7 mouse cellular contexts compared by ENCODE assay signal in genomic region chr2:25913247-25913646, GRCm38 (mm10). TPM values are rescaled to one million over a fixed set of nuclear protein-coding genes. Genes with fewer than 3 reads are reported as not detected.
DNase-seq lines count a peak whose midpoint lies in the region; ATAC-seq lines count a peak whose summit lies in the region.

No protein-coding gene starts in this region.

- no peaks in the 10 kb centered on the region for H3K36me3 ChIP-seq in embryonic facial prominence, embryonic 14.5 days (ENCODE audit: control insufficient read depth, insufficient read depth, low read length)

- no peak overlapping the region for H3K27ac ChIP-seq in embryonic facial prominence, embryonic 14.5 days (replicated peaks; ENCODE audit: low read depth, low read length)

- DNase-seq in left cerebral cortex, adult 18-20 months (ENCODE audit: low spot score in 2 of 2), result peak; percentile 37 to 50
- no peak for DNase-seq in left cerebral cortex, postnatal 4 days
- DNase-seq in Muller cell, postnatal 12 days (ENCODE audit: inconsistent ontology term), result peak; percentile 37
- DNase-seq in embryonic facial prominence, embryonic 14.5 days (ENCODE audit: low spot score), result peak; percentile 11
- DNase-seq in retina, postnatal 1 day, result peak; percentile 12
- DNase-seq in ovary, adult 18-20 months (ENCODE audit: low spot score), result no peak
- DNase-seq in liver, result no peak

- WGBS in embryonic facial prominence, embryonic 14.5 days, result 37% methylated on average over 2 of the region's 2 CpGs

- H3K4me3 ChIP-seq in embryonic facial prominence, embryonic 14.5 days (ENCODE audit: low read depth, low read length), result no peak overlapping the region

- no peaks in the 10 kb centered on the region for H3K27me3 ChIP-seq in embryonic facial prominence, embryonic 14.5 days (replicated peaks; ENCODE audit: control insufficient read depth, insufficient read depth, low read length)

- no peak overlapping the region for H3K9ac ChIP-seq in embryonic facial prominence, embryonic 14.5 days (ENCODE audit: low read depth, low read length)

- no peaks in the 10 kb centered on the region for H3K4me1 ChIP-seq in embryonic facial prominence, embryonic 14.5 days (ENCODE audit: control insufficient read depth, insufficient read depth, low read length)

- H3K9me3 ChIP-seq in embryonic facial prominence, embryonic 14.5 days (ENCODE audit: control insufficient read depth, low read length), result no peaks in the 10 kb centered on the region

- intact Hi-C loops in left cerebral cortex, postnatal 4 days (cut with DNase I), result no loop called here

- H3K4me2 ChIP-seq in embryonic facial prominence, embryonic 14.5 days (ENCODE audit: low read depth, low read length), result no peak overlapping the region

- no peak for ATAC-seq in embryonic facial prominence, embryonic 14.5 days (ENCODE audit: low read depth)

RNA-seq across cellular contexts. Expression of gene Kcnt1, which starts 49.7 kb away (rescaled TPM):
- total RNA-seq in left cerebral cortex, adult 18-20 months (2021), result 100 to 1,000 TPM; 118 to 130 TPM
- 10 to 100 TPM; 62.7 to 81.2 TPM for total RNA-seq in left cerebral cortex, postnatal 4 days (2021)
- polyA plus RNA-seq in embryonic facial prominence, embryonic 14.5 days (2014; fragmentation: Nextera tagmentation; extraction: Ambion mirVana), result 0.47 and 0.83 TPM in 2 replicates

Comparison
In these comparisons a context has a peak if more than half of its experiments do, and no peak if none do; other contexts are left out.
1. DNase-seq: peak in left cerebral cortex, adult 18-20 months (2 of 2), Muller cell, postnatal 12 days (single experiment), embryonic facial prominence, embryonic 14.5 days (single experiment) and retina, postnatal 1 day (single experiment); none in left cerebral cortex, postnatal 4 days (single experiment), ovary, adult 18-20 months (single experiment) and liver (single experiment).